Mouse (Mus musculus): ENCODE results near the gene Ddb2.
A peak's percentile ranks its signal among the peaks of the same experiment; 100 is the strongest.

The Ddb2 gene

GRCm38 (mm10) chr2:91187431-91187830 is 49.4 kb downstream of the Ddb2 start:
- DNase-seq (ENCODE audit: low spot score in 2 of 2) = no peak

GRCm38 (mm10) chr2:91186208-91186607 is 50.6 kb downstream of the Ddb2 start:
- no peak for DNase-seq (ENCODE audit: low spot score in 2 of 2)

GRCm38 (mm10) chr2:91183711-91184405 is 52.9 kb downstream of the Ddb2 start, which contains the start of gene Madd:
Madd (minus strand) TSS chr2:91183837.
- DNase-seq (ENCODE audit: low spot score in 2 of 2) = peak; percentile 64 to 79

GRCm38 (mm10) chr2:91183148-91183513 is 53.7 kb downstream of the Ddb2 start:
- DNase-seq (ENCODE audit: low spot score in 2 of 2) = peak; percentile 98

GRCm38 (mm10) chr2:91182405-91183147 is 54.2 kb downstream of the Ddb2 start:
- DNase-seq (ENCODE audit: low spot score in 2 of 2) = peak; percentile 80 to 90

GRCm38 (mm10) chr2:91182016-91182404 is 54.8 kb downstream of the Ddb2 start:
- DNase-seq (ENCODE audit: low spot score in 2 of 2) = no peak

- DNase-seq (ENCODE audit: low spot score in 2 of 2) = no peak
These were observed 56.1 kb downstream of the Ddb2 start for GRCm38 (mm10) chr2:91180706-91181105.

GRCm38 (mm10) chr2:91179825-91180224 is 57.0 kb downstream of the Ddb2 start:
- DNase-seq (ENCODE audit: low spot score in 2 of 2) = no peak

GRCm38 (mm10) chr2:91176234-91176633 is 60.5 kb downstream of the Ddb2 start:
- no peak for DNase-seq (ENCODE audit: low spot score in 2 of 2)

- DNase-seq (ENCODE audit: low spot score in 2 of 2) = no peak
These were observed 61.3 kb downstream of the Ddb2 start for GRCm38 (mm10) chr2:91175490-91175889.

- no peak for DNase-seq (ENCODE audit: low spot score in 2 of 2)
These were observed 67.0 kb downstream of the Ddb2 start for GRCm38 (mm10) chr2:91169587-91170322.

GRCm38 (mm10) chr2:91167629-91168028 is 69.2 kb downstream of the Ddb2 start:
- DNase-seq (ENCODE audit: low spot score in 2 of 2) = no peak

GRCm38 (mm10) chr2:91164991-91165390 is 71.8 kb downstream of the Ddb2 start:
- DNase-seq (ENCODE audit: low spot score in 2 of 2) = no peak

GRCm38 (mm10) chr2:91163532-91163931 is 73.2 kb downstream of the Ddb2 start:
- no peak for DNase-seq (ENCODE audit: low spot score in 2 of 2)

- DNase-seq (ENCODE audit: low spot score in 2 of 2) = no peak
These were observed 73.8 kb downstream of the Ddb2 start for GRCm38 (mm10) chr2:91162952-91163351.
